Mouse (Mus musculus): Measurements from ENCODE around the gene Arhgap24.

Gene Arhgap24

DNA sequence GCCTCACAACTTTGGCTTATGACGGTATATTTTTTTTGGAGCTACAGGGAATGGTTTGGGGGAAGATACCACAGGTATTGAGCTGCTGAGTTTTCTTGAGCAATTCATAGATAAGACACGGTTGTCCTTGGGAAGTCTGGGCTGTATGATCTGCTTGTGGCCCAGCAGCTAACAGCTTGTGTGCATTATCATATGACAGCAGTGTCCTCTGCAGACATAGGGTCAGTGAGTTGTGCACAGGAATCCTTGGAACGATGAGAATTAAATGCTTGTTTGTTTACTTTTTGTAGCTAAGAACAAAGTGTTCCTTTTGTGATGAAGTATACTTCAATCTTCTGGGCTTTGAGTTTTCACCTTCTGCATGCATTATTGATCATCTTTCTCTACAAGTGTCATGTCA lies 21.9 kb downstream of the Arhgap24 start:
- peak; percentile 35 for DNase-seq

DNA sequence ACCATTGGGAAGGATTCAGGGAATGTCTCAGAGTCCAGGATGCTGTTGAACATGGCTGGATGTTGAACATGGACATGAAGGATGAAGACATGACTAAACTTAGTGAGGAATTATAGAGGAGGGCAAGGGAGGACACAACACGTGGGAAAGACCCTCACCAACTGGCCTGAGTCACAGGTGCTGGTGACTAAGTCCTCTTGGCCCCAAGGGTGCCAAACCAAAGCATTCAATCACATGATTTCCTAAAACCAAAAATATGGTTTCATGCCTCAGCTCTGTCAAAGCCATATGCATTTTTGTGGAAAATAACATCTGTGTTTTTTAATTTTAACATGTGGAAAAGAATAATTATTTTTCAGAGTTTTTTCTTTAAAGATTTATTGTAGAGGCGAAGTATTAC lies 22.7 kb downstream of the Arhgap24 start:
- DNase-seq = no peak

GRCm38 (mm10) chr5:102504557-102504956 lies 23.4 kb downstream of the Arhgap24 start:
- no peak for DNase-seq

- DNase-seq = no peak
Observed at GRCm38 (mm10) chr5:102508162-102508561, 27.0 kb downstream of the Arhgap24 start.

DNA sequence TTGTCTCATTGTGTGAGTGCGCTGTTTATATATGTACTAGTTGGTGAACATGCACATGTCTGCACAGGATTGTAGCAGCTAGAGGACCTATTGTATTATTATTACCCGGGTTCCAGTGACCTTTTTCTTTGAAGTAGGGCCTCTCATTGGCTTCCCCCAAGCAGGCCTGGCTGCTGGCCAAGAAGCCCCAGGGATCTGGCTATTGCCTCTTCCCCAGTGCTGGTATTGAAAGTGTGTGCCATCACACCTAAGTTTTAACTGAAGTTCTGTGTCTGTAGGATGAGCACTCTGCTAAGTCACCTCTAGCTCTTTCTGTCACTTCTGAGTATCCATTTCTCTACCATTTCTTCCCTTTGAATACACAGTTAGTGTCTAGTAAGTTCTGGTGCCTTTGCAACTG lies 28.2 kb downstream of the Arhgap24 start:
- DNase-seq = no peak

DNA sequence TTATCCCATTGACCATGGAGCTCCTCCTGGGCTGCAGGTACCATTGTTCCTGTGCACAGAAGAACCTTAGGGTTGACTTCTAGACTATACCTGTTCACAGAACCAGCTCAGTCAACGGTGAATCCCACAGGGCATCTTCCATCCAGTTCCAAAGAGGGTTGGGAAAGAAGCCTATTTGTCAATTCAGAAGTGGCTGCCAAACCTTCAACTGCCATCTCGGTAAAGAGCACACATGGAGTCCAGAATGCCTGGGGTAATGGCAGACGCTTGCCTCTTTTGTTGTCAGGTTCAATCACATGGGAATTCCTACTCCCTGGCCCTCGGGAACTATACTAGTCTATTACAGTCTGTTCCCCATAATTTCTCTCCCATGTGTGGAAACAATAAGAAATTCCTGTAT lies 30.5 kb downstream of the Arhgap24 start:
- no peak for DNase-seq

DNA sequence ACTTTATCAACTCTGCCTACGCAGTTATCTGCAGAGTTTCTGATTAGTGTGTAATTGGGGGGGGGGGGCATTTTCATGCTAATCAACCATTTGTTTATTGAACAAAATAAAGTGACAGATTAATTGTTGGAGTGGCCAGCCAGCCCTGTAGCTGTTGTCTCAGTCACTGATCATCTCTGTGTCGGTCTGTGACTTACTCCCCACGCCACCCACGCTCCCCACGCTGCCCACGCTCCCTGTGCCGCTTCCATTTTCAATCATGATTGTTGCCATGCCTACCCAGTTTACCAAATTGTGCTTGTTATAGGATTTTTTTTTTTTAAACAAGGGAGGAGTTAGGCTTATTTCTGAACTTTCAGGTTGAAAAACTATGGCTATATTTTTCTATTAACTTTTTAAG lies 34.3 kb downstream of the Arhgap24 start:
- no peak for DNase-seq

- no peak for DNase-seq
Observed at GRCm38 (mm10) chr5:102520506-102520905, 39.3 kb downstream of the Arhgap24 start.

- no peak for DNase-seq
Observed at GRCm38 (mm10) chr5:102535311-102535710, 54.1 kb downstream of the Arhgap24 start.

GRCm38 (mm10) chr5:102537819-102538218 lies 56.6 kb downstream of the Arhgap24 start:
- DNase-seq = no peak

GRCm38 (mm10) chr5:102546296-102546695 lies 65.1 kb downstream of the Arhgap24 start:
- no peak for DNase-seq

DNA sequence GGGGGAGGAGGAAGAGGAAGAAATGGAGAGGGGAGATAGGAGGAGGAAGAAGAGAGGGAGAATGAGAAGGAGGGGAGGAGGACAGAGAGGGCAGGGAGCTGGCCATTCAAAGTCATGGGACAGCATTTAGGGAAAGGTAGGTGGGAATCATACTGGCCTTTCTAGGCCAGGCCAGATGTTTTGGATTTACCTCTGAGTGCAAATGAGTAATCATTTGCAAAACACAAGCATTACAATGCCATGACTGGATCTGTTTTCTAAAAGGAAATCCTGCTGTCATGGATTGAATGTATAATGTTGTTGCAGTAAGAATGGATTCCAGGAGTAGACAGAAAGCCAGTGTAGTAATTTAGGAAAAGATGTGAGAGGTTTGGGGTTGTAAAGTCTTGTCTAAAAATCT lies 66.6 kb downstream of the Arhgap24 start:
- no peak for DNase-seq

DNA sequence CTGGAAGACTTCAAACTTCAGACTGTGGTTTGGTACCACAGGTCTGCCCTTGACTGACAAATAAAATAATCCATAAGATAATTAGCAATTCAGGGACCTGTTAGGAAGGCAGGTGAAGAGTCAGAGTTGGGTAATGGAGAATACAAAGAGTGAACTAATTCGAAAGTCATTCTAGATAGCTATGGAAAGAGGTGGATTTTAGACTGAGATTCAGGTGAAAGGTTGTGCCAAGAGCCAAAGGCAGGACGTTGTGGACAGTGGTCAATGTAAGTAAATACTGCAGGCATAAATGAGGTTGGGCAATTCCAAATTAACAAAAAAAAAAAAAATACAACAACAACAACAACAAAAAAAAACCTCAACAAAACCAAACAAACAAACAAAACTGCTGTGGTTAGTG lies 67.2 kb downstream of the Arhgap24 start:
- DNase-seq = no peak

GRCm38 (mm10) chr5:102550211-102550610 lies 69.0 kb downstream of the Arhgap24 start:
- no peak for DNase-seq

DNA sequence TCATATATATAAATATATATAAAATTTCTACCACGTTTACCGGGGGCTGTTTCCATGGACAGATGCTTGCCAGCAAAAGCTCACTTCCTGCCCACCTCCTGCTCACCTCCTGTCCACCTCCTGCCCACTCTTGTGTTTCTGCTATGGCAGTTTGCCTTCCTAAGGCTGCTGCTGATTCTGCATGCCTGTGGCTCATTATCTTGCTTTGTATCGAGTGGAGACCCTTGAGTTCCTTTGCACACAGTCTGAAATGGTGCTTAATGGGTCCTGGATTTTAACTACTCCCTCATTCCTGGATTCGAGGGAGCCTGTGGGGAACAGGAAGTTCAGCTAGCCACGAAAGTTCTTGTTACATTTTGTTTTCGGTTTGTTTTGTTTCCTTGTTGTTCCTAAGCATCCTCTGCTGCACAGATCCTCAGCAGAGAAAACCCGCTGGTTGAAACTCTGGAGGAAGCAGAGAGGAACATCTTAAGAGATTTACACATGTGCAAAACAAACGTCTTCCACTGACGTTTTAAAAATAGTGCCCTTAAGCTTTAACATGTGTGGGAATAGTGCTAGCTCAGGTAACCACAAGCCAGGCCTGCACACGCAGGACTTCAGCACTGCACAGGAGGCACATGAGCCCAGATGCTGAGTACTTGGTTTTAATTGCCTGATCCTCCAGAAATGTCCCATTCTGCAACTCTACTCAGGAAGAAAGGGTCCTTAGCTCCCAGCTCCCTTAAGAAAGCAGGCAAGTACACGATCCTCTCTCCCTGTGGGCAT lies 69.9 kb downstream of the Arhgap24 start:
- DNase-seq = no peak

DNA sequence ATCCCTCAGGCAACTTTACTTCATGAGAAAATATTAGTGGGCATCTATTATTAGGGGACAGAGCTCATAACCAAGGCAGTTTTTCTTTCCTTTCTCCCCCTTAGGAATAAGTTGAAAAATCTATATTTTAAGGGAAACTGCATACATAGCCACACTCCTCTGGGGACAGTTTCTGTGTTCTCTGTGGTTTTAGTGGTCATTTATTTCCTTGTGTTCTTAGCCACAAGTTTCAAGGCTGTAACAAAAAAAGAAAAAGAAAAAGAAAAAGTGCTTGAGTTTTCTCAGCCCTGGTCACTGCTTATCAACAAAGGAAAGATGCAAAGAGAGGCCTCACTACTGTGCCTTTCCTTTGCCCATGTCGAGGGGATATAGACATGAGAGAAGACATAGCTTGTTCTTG lies 71.3 kb downstream of the Arhgap24 start:
- no peak for DNase-seq

DNA sequence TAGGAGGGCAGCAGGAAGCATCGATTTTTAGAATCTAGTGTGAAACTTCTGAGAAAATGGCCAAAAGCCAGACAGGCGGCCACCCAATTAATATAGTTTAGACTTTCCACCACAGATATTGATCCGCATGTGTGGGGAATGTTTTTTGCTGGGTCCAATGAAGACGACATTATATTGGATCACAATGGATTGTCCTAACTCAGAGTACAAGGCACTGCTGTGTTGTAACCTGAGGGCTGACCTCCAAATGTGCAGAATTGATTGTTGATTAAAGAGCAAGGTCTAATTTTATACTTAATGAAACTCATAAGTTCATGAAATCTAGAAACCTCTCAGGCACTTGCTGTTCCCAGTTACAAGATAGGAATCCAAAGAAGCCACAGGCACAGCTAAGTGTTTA lies 74.8 kb downstream of the Arhgap24 start:
- no peak for DNase-seq

- no peak for DNase-seq
Observed at GRCm38 (mm10) chr5:102560270-102560669, 79.1 kb downstream of the Arhgap24 start.

- no peak for DNase-seq
Observed at GRCm38 (mm10) chr5:102563971-102564370, 82.8 kb downstream of the Arhgap24 start.

- no peak for DNase-seq
Observed at GRCm38 (mm10) chr5:102568764-102569163, 87.6 kb downstream of the Arhgap24 start.

- DNase-seq = no peak
Observed at GRCm38 (mm10) chr5:102571445-102571844, 90.3 kb downstream of the Arhgap24 start.

GRCm38 (mm10) chr5:102576750-102577149 lies 95.6 kb downstream of the Arhgap24 start:
- no peak for DNase-seq

DNA sequence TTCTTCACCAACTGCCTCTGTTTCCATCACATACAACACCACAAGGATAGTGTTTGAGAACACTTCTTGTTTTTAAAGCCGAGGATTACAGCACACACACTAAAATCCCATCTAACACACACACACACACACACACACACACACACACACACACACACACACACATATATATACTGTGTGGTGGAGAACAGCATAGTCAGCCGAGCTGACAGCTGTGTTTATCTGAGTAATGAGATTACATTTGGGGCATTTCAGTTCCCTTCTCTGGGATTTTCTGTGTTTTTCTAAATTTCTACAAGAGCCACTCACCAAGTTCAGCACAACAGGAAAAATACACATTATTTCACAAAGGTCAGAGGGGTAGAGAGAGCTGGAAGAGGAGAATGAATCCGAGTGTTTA lies 96.5 kb downstream of the Arhgap24 start:
- no peak for DNase-seq

DNA sequence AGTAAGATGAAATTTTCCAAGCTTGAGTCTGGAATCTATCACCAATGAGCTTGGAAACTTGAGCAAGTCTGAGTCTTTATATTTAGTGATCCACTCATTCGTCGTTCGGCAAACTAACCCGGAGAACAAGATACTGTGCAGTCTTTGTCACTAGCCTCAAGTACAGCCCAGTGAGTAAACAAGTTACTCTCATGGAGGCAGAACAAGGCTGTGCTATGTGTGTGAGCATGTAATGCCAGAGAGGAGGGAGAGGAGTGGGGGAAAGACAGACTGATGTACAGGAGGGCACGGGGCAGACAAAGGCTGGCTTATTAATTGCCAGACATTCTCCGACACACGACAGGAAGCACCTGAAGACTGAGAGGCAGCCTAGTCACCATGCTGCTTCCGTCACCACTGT lies 97.2 kb downstream of the Arhgap24 start:
- DNase-seq = no peak

DNA sequence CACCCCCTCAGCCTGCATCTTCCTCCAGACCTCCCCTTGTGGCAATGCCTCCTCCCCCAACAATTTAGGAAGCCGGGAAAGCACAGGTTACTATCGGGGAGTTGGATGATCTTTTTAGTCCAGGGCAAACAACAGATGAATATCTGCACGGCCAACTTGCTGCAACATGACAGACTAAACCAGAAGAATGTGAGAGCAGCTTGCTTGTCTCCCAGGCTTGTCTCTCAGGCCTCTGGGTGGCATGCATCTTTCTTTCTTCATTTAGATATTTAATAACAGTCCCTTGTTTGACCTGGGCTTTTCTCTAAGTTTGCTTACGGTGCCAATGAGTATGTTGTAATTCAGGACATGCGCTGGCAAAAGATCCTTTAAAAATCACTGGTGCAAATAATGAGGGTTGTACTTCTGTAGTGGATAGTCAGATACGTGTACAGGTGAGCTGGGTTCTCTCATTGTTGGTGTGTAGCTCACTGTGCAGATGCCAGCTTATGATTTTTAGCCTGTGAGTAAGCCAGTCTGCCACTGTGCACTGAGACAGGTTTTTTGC lies 101.7 kb downstream of the Arhgap24 start:
- no peak for DNase-seq

Data from kidney, adult 9 months (tissue).